Mouse (Mus musculus) monocyte, adult 5-6 weeks (primary cell): ENCODE data around the gene Cwc22. TPM values are rescaled to one million over a fixed set of nuclear protein-coding genes. Genes with fewer than 3 reads are reported as not detected.

Source experiments
- ATAC-seq: fragments of 153-309, 156-312 bp; replicated peaks from 2 replicates; pipeline ENCODE4 v1.8.0; 2017; ENCODE audit warnings: mild to moderate bottlenecking; ENCODE audit not compliant: low TSS enrichment, insufficient number of reproducible peaks, severe bottlenecking, poor library complexity, low FRiP score
- total RNA-seq: library from RNA; stranded (forward); fragments of 200-1000, 200-491, 200-594 nt; gene quantifications from 3 replicates; pipeline ENCODE4 v1.2.3, GENCODE M21; 2017

Gene Cwc22
- total RNA-seq, 1 experiment from 2014 or later: 89.6 TPM

DNA sequence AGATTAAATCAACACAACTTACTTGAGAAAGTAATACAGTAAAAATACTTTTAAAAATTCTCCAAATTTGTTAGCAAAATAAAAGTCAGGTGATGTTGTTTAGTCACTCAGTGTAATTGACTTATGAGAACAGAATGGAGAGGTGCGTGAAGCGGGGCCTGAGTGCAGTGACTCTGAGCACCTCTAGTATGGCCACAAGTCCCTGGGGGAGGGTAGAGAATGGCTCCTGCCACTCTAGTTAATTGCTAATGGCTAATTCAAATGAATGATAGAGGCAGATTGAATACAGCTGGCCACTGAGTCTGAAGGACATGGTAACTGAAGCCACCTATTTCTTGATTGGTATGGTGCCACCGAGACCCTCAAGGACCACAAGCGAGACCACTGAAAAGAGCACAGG, 12.0 kb downstream of the Cwc22 start:
- ATAC-seq: no peak

DNA sequence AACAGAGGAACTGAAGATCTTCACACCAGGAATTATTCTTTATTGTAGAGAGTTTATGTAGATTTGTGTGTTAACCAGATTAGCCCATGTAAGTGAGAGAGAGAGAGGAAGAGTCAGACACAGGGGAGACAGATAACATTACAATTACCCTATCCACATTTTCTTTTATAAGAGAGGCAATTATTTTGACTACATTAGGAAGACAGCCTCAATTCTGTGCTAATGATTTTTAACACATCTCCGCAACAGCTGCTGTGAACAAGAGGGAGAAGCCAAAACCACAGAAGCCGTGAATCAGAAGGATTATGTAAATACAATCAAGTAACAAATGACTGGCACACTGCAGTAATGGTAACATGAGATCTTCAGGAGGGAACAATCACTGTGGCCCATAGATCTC, 12.5 kb downstream of the Cwc22 start:
- ATAC-seq: no peak

DNA sequence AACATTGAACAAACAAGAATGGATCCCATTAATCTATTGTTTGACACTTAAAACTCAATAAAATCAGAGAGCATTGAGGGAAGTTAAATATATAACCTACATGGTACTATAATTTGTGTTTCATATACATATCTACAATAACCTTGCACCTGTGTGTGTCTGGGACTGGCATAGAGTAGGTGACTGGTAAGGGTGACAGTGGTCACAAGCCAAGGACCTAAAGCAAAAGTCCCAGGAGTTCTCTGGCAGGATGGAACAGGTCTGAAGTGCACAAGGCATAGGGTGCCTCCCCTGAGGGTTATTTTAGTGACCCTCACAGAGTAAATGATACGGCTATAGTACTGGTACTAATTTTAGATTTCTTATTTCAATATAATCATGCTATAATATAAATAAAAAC, 14.2 kb downstream of the Cwc22 start:
- ATAC-seq: no peak

DNA sequence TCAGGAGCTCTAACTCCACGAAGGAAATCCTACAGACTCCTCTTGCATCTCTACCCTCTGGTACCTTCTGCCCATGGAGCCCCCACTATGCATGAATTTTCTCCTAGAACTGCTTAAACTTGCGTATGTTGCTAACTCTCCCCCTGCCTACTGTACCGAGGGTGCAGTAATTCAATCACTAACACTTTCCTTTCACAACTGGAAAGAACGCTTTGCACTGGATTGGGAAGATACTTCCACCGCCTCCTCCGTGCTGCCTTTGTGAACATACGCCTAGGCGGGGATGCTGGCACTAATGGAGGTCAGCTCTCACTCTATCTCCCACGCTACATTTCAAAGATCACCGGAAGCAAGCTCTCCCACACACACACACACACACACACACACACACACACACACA, 17.8 kb downstream of the Cwc22 start:
- no peak for ATAC-seq

DNA sequence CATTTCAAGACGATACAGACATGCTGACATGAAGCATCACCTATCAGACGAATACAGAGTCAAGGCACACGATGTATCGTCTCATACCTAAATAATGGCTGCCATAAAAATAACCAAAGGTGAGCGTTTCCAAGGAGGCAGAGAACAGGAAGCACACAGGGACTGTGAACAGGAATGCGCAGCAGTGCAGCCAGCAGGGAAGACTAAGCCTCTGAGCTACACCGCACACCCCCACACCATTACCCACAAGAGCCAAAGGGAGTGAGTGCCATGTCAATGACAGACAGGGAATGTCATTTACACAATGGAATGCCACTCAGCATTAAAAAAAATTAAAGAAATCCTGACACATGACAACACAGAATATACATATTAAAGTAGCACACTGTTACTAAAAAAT, 19.7 kb downstream of the Cwc22 start:
- ATAC-seq: no peak

DNA sequence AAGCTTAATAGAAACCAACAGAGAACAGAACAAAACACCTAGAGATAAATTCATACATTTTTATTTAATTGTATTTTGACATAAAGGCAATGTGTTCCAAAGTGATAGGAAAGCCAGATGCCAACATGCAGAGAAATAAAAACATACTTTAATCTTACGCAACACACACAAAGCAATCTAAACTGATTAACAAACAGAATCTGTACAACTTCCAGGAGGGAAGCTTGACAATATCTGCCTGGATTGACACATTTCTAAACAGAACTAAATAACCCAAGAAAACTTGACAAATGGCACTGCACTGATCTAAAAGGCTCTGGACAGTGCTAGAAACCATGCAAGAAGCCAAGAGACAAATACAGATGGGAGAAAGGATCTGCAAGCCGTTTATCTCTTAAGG, 20.2 kb downstream of the Cwc22 start:
- no peak for ATAC-seq

DNA sequence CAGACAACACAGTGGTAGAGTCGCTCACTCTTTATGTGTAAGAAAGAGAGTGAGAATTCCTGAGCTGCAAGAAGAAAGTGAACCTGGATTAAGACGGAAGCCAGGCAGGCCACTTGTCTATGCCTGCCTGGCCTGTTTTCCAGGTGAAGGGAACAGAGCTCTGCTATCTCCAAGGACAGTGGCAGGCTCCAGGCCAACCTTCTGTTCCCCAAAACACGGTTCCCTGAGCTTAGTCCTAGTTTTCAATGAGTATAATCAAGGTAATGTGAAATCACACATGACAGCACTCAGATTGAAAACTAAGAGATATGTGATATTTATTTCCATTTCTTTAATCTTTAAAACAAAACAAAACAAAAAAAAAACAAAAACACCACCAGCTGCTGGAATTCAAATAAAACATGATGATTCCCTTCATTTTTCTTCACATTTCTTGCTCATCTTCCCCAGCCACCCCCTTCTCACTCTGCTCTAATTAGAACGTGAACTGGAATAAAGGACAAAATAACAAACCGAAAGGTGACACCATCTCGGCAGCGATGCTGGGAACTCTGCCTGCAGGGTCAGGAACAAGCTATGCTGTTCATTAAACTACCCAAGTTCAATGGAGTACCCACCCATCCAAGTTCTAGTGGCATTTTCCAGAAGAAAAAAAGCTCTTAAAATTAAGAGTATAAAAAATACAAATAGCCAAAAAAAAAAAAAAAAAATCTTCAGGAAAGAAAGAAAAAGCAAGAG, 20.8 kb downstream of the Cwc22 start:
- ATAC-seq: no peak

DNA sequence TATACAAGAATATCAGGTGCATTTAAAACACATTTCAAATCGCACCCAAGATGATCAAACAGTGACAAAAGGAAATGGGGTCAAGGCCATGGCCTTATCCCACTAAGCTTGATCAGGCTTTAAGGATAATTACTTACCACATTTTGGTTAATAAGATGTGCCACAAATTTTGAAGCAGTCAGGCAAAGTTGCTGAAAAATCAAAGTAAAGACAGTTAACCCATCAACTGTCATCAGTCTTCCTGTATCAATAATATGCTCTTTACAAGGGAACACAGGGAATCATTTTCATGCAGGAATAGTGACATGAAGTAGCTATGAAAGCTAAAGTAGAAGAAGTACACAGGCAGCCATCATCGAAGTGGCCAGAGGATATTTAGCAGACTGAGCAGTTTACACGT, 22.2 kb downstream of the Cwc22 start:
- no peak for ATAC-seq

DNA sequence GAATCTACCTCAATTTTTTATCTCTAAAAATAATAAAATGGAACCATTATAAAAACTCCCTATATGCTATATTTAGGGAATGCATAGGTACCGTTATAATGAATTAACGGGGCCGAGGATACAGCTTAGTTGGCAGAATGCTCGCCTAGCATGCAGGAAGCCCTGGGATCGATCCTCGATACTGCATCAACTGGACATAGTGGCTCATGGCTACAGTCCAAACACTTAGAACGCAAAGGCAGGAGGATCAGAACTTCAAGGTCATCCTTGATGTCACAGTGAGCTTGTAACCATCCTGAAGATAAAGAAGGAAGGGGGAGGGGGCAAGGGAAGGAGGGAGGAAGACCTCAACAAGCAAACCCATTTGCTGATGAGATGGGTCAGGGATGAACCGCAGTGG, 23.0 kb downstream of the Cwc22 start:
- ATAC-seq: no peak

DNA sequence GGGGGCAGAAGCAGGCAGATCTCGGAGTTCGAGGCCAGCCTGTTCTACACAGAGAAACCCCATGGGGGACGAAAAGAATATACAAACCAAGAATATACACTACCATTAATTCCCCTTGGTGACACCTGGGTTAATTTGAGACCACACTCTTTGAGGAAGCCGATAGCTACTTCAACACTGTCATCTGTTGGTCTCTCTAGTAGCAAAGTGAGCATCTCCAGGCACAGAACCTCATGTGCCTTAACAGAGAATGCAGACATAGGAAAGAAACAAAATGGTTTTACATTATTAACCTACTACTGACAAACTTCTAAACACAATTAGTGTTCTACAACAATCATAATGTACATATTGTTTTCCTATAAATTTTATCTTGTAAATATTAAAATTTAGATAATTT, 24.9 kb downstream of the Cwc22 start:
- no peak for ATAC-seq

DNA sequence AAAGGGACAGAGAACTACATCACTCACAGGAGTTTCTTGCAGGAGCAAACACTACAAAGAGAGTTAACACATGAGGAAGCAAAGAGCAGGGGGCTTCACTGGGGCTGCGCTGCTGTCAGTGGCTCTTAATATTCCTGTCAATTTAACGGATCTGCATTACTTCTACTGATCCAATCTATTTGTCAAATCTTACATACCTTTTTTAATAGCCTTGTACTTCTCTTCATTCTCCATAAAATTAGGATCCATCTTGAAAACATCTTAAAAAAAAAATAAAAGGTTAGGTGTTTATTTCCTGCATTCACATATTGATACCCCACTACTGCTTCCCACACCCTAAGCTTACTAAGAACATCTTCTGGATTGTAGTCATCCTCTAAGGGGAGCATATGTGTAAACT, 25.6 kb downstream of the Cwc22 start:
- ATAC-seq: no peak

DNA sequence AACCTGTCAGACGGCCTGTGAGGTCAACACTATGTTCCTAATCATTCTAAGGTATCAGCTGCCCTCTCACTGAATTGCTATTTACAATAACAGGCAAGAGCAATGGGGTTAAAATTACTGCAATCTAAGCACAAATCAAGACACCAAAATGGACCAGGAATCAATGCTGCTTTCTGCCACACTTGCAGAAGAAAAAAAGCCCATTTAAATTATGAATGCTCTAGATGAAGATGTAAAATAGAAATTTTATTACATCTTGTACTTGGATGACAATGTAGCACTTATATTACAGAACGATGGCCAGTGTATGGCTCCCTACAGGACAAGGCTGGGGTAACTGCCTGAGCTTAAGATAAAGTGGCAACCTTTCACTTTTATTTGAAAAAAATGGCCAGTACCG, 27.7 kb downstream of the Cwc22 start:
- ATAC-seq: no peak

DNA sequence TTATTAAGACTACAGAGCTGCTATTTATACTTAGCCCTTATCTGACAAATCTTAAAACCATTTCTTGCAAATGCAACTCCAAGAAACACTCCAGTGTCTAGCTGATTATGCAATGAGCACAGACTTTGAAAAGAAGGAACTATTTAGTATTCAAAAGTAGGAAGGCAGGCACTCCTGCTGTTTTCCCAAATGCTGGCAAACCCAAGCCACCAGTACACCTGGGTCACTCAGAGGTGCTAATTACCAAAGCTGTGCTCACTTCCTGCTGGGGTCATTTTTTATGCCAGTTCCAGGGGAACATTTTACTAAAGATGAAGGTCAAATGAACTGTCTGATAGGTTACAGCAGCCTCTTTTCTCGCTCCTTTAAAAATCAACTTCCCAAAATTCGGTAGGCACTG, 28.2 kb downstream of the Cwc22 start:
- ATAC-seq: no peak

DNA sequence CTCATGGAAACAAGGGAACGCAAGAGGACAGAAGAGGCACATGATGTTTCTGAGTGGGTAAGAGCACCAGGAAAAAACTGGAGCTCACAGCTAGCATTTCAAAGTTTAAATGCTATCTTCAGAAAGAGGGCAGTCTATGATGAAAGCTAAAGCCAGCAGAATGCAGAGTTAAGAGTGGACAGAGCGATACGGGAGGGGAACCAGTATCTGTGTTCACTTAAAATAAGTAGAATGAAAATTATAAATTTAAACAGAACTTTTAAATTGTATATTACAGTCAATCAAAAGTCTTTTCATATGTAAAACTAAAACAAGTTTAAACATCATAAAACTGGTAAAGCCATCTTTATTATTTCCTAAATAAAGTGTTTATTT, 28.8 kb downstream of the Cwc22 start:
- ATAC-seq: no peak

DNA sequence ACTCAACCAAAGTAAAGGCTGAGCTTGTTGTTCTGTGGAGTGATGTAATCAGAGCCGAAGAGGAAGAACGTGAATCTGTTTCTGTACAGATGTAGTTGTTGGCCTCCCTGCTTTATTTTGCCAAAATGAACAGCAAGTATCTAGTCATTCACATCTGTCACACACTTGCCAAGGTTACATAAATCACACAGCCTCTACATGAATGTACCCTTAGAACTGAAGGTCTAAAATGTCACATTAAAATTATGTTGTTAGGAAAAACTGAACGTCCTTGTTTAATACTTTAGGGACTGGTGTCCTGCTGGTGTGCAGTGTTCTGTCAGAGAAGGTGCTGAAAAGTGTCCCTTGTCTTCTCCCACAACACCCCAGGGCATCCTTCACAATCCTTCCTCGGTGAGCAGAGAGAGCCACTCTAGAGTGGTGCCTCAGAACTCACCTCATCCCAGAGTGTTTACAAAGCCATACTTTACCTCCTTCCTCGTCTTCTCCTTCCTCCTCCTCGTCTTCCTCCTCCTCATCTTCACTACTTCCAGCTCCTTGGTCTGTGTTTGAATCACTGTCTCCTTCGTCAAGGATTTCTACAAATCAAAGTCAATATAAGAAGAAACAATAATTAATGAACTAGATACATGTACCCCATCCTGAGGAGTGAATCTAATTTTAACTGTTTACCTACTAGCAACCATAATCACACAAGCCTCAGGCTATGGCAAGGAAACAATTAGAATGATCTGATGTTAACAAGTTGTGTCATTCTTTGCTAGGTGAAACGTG, 29.4 kb downstream of the Cwc22 start:
- no peak for ATAC-seq

DNA sequence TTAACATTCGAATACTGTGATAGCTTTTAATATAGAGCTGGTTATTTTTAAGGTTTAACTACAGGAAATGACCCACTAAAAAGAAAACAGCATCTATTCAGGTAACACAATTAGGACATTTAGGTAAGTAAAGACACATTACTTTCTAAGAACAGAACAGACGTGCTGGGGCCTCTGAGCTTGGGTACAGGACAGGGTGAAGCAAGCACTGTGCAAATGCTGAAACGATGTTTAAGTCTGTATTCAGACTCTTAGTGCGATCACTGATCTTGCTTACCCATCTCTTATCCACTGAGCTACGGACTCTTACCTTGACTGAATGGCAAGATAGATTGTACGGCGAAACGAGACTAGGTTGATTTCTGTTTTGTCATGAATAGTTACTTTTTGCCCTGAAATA, 31.0 kb downstream of the Cwc22 start:
- ATAC-seq: no peak

DNA sequence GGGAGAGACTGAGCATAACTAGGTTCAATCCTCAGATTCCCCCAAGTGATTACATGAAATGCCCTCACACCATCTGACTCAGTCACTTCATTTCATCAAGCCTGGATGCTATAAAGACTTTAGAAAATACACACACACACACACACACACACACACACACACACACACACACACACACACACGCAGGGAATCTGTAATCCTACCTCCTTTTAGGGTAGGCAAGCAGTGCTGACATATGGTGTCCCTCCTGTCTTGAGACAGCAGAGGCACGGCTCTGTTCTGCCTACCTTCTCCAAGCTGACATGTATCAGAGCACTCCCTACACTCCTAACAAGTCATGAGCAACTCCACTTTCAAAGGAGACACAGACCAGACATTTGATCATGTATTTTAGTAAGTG, 32.5 kb downstream of the Cwc22 start:
- no peak for ATAC-seq

DNA sequence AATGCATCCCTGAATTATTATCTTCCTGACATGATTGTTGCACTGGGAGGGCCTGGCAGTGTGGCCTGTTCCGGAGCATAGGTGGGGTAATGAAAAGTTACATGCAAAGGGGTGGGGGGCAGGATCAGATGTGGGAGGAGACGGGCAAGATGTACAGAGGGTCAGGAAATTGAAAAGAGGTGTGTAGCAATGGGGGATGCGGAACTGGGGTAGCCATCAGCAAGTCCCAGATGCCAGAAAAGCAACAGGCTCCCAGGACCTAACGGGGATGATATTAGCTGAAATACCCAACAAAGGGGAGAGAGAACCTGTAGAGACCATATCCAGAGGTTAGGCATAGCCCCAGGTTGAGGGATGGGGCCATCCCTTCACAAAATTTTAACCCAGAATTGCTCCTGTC, 34.0 kb downstream of the Cwc22 start:
- no peak for ATAC-seq

DNA sequence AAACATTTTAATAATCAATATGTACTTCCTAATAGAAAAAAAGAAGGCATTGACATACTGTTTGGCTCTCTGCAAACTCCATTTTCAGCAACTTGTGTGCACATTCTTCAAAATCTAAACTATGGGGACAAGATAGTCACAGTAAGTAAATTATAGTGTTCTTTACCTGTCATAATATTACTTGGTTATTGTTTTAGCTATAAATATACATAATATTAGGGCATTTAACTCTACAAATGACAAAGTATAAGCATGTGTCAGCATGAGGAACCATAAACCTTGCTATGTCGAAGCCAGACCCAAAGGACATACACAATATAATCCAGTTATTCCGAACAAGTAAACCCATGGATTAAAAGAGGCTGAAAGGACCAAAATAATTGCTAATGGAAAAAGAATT, 34.7 kb downstream of the Cwc22 start:
- ATAC-seq: no peak

DNA sequence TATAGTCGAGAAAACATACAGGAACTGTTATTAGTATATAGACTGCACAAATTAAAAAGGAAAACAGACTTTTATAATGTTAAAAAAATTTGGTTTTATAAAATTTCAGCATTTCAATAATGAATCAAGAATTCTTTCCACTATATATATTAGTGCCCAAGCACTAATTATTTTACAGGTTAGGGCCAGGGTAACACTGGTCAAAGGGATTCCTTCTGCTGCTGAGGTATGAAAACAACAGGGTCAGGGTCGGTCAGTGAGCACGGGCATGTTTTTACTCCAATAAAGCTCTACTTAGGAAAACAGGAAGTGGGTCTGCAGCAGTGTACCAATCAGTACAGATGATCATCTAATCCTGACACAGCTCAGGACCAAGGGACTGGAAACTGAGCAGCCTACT, 36.0 kb downstream of the Cwc22 start:
- no peak for ATAC-seq

DNA sequence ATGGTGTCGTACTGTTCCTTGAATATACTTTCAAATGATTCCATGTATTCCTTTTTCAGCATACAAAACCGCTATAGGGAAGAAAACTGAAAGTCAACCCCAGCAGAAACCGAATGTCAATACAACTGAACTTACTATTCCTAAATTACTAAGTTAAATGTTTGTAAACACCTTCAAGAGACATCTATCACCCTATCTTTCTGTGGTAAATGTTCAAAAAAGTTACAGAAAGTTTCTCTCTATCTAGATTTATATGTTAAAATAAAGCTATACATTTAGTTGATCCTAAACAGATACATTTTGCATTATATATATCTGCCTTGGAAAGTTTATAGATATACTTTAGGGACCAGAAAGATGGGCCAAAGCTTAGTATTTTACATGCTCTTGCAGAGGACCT, 39.0 kb downstream of the Cwc22 start:
- no peak for ATAC-seq
